Mouse (Mus musculus): Measurements from ENCODE around the gene Nectin2.

GRCm38 (mm10) chr7:19749389-19750216 is 680 bp downstream of the Nectin2 start:
- TF ChIP-seq CTCF (IDR thresholded peaks at IDR 0.05; ENCODE audit: borderline replicate concordance, insufficient read depth, low read depth, low read length) (peak; percentile 44; the same call in 1 of the 2 replicates), POLR2A (IDR thresholded peaks at IDR 0.05; ENCODE audit: borderline replicate concordance, insufficient read depth, low read length) (no peak)

Data from cerebellum, adult 2 months (tissue).